Mouse (Mus musculus): ENCODE data around the gene Pbx1.

Pbx1 gene

GRCm38 (mm10) chr1:168163521-168164233 is 268.4 kb downstream of the Pbx1 start:
- DNase-seq = peak; percentile 26

DNA sequence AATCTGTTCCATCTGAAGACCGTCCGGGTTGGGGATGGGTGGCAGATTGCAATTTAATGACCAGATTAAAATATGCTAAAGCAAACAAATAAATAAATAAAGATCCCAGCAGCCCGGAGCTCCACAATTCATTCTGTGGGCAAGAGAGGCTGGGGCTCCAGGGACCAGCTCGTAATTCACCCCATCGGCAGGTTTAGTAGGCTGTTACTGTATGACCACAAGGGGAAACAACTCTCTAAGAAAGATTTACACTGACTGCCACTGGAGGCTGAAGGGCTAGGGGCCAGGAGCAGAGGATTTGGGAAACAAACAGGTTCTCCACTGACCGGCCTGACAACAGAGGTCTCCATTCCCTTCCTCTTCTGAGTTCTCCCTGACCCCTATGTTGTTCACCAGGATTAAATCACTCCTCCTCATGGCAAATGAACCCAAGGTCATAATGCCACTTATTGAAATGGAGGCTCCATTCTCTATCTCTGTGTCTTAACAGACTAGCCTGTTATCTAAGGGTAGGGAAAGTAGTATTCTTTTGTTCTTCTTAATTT is 292.9 kb downstream of the Pbx1 start:
- no peak for DNase-seq

DNA sequence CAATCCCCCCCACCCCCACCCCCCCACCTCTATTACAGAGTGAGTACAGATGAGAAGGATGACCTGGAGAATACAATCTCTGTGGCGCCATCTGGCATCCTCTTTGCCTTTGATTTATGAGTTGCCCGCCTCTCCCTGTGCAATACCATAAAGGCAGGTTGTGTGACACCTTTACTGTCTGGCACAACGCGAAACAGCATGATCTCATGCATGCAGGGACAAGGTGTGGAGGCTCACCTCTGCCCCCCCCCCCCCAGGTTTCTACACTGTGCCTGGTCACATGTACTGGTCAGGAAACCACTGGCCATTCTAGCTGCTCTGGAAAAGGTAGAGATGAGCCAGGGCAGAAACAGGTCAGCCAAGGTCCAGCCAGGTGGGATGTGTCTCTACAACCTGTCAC is 293.4 kb downstream of the Pbx1 start:
- no peak for DNase-seq

DNA sequence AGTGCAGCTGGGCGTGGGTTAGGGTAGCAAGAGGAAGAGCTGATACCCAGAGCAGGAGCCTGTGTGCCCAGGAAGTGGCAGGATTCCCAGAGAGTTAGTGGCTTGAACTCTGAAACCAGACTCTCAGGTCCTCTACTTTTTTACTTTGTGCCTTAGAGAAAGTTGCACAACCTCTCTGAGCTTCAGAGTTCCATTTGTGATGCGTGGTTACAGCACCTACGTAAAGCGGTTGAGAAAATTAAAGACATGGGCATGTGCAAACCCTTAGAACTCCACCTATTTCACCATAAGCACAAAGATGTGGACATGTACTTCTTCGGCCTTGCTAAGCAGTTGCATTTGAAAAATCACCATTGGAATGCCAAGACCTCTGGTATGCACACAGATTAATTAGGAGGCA is 294.2 kb downstream of the Pbx1 start:
- DNase-seq = no peak

DNA sequence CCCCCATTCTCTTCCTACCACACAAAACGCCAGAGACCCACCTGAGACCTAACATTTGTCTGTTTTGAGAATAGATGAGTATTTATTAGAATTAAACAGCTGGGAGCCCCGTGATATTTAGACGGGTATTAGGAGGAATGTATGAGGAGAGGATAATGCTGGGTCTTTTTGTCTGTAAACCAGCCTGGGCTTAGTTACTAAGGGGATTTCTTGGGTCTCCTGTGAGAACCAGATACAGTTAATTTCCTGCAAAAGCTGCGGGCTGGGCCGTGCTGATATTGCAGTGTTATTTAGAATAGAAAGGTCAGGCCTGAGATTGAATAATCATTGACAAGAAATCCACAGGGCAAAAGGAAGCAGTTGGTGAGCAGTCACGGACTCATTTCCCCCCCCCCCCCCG is 296.5 kb downstream of the Pbx1 start:
- DNase-seq = no peak

GRCm38 (mm10) chr1:168133696-168134095 is 298.4 kb downstream of the Pbx1 start:
- DNase-seq = peak; percentile 63

DNA sequence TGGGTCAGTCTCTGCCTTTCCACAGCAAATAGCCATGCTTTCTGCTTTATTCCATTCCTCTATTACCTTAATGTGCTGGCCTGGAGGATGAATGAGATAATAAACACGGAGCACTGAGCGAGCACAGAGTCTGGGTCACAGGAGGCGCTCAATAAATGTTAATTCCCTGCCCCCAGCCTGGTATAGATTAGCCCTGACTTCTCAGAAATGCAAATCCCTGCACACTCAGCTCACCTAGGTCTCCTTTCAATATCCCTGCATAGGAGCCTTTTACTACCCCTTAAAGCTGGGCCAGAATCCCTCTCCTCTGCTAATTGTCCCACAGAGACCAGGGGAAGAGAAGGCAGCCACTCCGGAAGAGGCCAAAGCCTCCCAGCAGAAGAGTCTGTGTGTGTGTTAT is 304.1 kb downstream of the Pbx1 start:
- no peak for DNase-seq

DNA sequence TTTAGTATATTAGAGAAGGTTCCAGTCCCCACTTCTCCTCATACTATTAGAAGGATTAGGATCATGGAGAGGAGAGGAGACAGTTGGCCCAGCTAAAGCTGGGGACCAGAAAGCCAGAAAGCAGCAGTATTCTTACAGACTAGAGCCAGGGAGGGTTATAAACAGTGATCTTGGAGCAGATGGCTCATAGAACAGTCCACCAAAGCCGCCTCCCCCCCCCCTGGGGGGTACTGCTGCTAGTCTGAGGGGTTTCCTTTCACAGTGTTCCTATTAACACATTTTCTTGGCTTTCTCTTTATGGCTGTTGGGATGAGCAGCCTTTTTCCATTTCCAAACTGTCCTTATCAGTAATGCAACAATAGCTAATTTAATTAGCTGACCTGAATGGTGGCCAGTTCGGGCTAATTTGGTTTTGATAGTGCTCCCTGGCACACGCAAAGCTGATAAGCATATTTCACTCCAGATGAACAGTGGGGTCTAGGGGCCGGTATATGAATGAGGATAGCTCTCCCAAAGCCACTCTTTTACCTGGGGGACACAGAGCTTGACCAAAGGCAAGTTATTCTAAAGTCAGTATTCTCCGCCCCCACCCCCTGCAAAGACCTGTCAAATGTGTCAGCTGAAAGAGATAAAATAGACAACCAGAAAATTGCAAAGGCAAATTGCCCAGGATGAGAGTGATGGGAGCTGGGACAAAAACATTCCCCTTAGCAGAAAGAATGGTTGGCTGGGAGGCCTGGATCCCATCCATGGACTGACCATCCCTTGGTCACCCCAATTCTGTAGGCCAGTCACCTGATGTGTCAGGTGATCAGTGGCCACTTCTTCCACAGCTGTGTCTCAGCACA is 307.2 kb downstream of the Pbx1 start:
- no peak for DNase-seq

DNA sequence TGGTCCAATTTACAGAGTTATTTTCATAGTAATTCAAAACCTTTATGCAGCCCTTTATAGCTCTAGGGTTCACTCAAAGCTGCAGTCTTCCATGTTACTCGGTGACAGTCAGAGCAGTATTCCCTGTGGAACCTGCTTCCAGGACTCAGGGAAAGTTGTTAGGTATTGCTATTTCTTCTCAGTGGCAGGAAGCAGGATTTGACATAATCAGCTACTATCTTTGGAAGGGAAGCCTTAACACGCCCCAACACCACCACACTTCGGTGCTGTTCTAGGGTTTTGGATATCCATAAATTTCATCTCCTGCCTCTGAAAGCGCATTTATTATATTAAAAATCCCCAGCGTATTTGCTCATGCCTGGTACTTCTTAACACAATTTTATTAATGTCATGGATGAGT is 314.0 kb downstream of the Pbx1 start:
- DNase-seq = no peak

GRCm38 (mm10) chr1:168117367-168117766 is 314.7 kb downstream of the Pbx1 start:
- DNase-seq = no peak

GRCm38 (mm10) chr1:168109797-168110196 is 322.3 kb downstream of the Pbx1 start:
- no peak for DNase-seq

DNA sequence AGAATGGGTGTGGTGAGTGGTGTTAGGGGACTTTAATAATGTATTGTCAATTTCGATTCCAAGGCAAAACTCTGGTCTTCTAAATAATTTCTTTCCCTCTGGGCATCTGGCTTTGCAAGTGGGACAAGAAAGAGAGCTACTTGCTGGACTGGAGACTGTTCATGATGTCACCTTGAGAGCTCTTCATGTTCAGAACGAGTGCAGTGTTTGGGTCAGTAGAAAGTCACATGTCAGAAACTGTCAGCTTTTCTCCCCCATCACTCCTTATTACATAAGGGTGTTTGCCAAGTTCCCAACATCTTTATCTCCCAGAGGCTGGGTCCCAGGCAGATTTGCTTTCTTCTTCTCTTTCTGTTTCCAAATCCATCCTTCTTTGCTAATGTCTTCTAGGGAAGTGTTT is 328.2 kb downstream of the Pbx1 start:
- DNase-seq = no peak

DNA sequence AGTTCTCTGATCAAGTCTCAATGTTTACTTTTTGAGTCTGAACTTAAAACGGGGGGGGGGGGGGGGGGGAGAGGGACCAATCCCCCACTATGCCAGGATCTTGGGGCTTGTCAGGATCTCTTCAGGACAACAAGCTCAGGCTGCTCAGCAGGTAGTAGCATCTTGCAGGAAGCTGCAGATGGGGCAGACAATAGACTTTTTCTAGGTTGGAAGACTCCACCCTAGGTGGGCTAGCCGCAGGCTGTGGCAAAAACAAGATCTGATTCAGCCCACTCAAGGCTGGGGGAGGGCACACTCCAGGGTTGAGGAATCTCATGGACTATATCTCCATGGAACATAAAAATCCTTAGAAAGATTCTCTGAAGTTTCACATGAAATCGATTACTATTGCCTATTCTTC is 330.6 kb downstream of the Pbx1 start:
- no peak for DNase-seq

- DNase-seq = no peak
Observed at GRCm38 (mm10) chr1:168098806-168099205, 333.3 kb downstream of the Pbx1 start.

DNA sequence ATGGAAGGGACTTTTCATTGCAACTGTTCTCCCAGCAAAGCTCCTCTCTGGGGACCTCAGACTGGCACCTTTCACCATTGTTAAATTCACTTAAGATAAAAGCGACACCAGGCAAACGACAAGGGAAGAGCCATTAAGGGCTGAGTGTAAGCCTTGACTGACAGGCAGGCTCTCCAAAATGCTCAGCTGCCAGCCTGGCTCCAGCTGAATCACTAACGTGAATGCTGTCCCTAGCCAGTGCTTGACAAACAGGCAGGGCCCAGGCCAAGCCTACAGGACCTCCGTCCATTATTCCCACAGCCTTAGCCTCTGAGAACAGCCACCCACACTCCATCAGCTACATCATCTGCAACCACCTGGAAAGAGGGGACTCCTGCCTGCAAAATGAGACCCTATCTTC is 337.4 kb downstream of the Pbx1 start:
- DNase-seq = no peak

DNA sequence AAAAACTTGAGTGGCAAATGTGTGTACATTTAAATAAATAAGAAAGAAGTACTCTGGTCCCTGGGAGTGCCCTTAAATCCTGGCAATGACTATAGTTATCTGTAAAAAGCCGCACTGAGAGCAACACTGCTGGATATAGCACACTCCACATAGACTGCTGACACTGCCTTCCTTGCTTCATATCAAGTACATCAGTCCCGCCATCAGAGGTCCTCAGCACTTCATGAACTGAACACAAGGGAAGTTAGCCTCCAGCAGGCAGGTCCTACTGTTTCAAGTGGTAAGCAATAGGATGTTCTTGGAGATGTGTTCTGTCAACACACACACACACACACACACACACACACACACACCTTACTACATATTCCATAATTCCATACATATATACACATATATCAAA is 339.0 kb downstream of the Pbx1 start:
- DNase-seq = peak; percentile 44

- no peak for DNase-seq
Observed at GRCm38 (mm10) chr1:168091627-168092026, 340.4 kb downstream of the Pbx1 start.

- DNase-seq = no peak
Observed at GRCm38 (mm10) chr1:168088680-168089079, 343.4 kb downstream of the Pbx1 start.

- no peak for DNase-seq
Observed at GRCm38 (mm10) chr1:168079394-168079767, 352.7 kb downstream of the Pbx1 start.

- no peak for DNase-seq
Observed at GRCm38 (mm10) chr1:168078746-168079393, 353.2 kb downstream of the Pbx1 start.

- DNase-seq = no peak
Observed at GRCm38 (mm10) chr1:168071974-168072373, 360.1 kb downstream of the Pbx1 start.

DNA sequence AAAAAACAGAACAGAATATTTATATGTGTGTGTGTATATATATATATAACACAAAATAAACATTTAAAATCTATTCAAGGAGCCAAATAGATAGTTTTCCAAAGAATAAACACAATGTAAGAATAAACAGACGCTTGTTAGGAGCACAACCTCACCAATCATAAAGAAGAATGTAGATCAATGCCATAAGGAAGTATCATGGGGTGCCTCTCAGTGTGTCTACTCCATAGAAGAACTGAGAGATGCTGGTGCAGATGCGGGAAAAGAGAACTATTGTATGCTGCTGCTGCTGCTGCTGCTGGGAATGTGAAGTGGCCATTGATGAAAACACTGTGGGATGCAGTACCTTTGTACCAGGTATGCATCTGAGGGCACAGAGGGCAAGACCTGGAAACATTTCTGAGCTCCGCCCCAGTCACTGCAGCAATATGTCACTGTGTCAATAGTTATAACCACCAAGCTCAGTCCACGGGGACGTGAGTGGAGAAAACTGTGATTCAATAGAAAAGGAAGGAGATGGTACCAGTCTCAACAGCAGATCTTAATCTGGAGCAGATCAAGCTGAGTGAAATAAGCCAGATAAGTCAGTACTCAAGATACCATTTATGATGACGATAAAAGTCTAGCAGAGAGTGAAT is 361.7 kb downstream of the Pbx1 start:
- no peak for DNase-seq

DNA sequence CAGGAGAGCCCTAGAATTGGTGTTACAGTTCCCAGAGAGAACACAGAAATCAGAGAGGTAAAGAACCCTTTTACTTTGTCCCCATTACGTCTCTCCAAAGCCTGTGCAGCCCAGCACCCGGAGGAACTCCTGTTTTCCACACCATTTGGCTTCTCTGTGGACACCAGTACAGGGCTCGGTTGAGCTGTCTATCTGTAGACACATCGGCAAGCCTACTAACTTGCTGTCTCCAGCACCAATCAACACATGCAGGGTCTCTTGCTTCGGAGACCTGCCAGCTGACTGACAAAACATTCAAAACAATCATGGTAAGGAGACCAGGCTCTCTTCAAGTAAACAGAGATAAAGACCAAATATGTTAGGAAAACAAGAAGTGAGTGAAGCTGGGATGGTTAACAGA is 362.3 kb downstream of the Pbx1 start:
- no peak for DNase-seq

Measured in kidney, adult 9 months (tissue).